Mouse (Mus musculus) liver, embryonic 14.5 days (tissue): ENCODE measurements around the gene Stx6. TPM values are rescaled to one million over a fixed set of nuclear protein-coding genes. Genes with fewer than 3 reads are reported as not detected.

Experiments
- ATAC-seq: fragments of 200-750 bp; cut with Nextera tagmentation; 2 replicates; pipeline ENCODE4 v1.8.0; 2017; ENCODE audit warnings: moderate number of reproducible peaks, mild to moderate bottlenecking, moderate library complexity; ENCODE audit not compliant: insufficient read depth
- DNase-seq, 3 experiments: peaks; one replicate each; pipeline ENCODE4 v3.0.0-alpha.2; 2012 to 2013; ENCODE audit warnings: low read depth in 3 of 3, low spot score in 3 of 3
- H3K27ac ChIP-seq: fragments of 300-500 bp; sonication (generic); 2 replicates; pipeline ENCODE4 v1.5.1; 2014; ENCODE audit warnings: moderate library complexity, mild to moderate bottlenecking, control low read depth, inconsistent platforms
- H3K27me3 ChIP-seq: fragments of 300-500 bp; sonication (generic); 2 replicates; pipeline ENCODE4 v1.6.1; 2014; ENCODE audit warnings: mild to moderate bottlenecking, low read length, moderate library complexity; ENCODE audit not compliant: control insufficient read depth, insufficient read depth
- H3K36me3 ChIP-seq: fragments of 300-500 bp; sonication (generic); replicated peaks from 2 replicates; pipeline ENCODE4 v1.6.1; 2014; ENCODE audit warnings: low read depth; ENCODE audit not compliant: control insufficient read depth, insufficient read depth
- H3K4me1 ChIP-seq, 2 experiments: fragments of 200-500 bp in 1 of 2; fragments of 300-500 bp in 1 of 2; sonication (generic) in 1 of 2; replicated peaks; 2 replicates each; pipeline ENCODE4 v1.6.1; 2012 to 2014; ENCODE audit warnings: antibody characterized with exemption in 1 of 2, inconsistent platforms in 1 of 2, low read length in 1 of 2; ENCODE audit not compliant: control insufficient read depth in 2 of 2, insufficient read depth in 2 of 2
- H3K4me2 ChIP-seq: fragments of 300-500 bp; sonication (generic); 2 replicates; pipeline ENCODE4 v1.6.1; 2014; ENCODE audit warnings: low read depth, mild to moderate bottlenecking, control low read depth, moderate library complexity
- H3K4me3 ChIP-seq, 2 experiments: fragments of 200-500 bp in 1 of 2; fragments of 300-500 bp in 1 of 2; sonication (generic) in 1 of 2; 2 replicates each; pipeline ENCODE4 v1.5.1; 2012 to 2014; ENCODE audit warnings: low read depth in 2 of 2, low read length in 2 of 2, mild to moderate bottlenecking in 2 of 2, control low read depth in 1 of 2, inconsistent platforms in 1 of 2, moderate library complexity in 1 of 2; ENCODE audit not compliant: insufficient read depth in 1 of 2
- H3K9ac ChIP-seq: fragments of 300-500 bp; sonication (generic); replicated peaks from 2 replicates; pipeline ENCODE4 v1.6.1; 2014; ENCODE audit warnings: mild to moderate bottlenecking, control low read depth, moderate library complexity
- H3K9me3 ChIP-seq: fragments of 300-500 bp; sonication (generic); 2 replicates; pipeline ENCODE4 v1.6.1; 2016; ENCODE audit warnings: low read length, mixed read lengths; ENCODE audit not compliant: control insufficient read depth
- CTCF ChIP-seq: IDR thresholded peaks from 2 replicates; pipeline ENCODE4 v1.5.1; 2016; ENCODE audit warnings: antibody characterized with exemption, low read depth, control low read depth
- EP300 ChIP-seq: IDR thresholded peaks from 2 replicates; pipeline ENCODE4 v1.6.1; 2016; ENCODE audit warnings: antibody characterized with exemption, low read depth
- WGBS: fragments of 180-500 bp; shearing (Covaris S2); extraction: QIAGEN DNeasy Blood & Tissue Kit; methylation state at CpG from one replicate; pipeline ENCODE4 v1.1.7; 2014; ENCODE audit not compliant: insufficient replicate concordance; 5-methylcytosine and 5-hydroxymethylcytosine counted together
- polyA plus RNA-seq, 2 experiments: library from polyadenylated mRNA; depleted of rRNA in 1 of 2; stranded (reverse) in 1 of 2; unstranded in 1 of 2; fragments of >200 nt; fragmentation: Nextera tagmentation in 1 of 2; extraction: Ambion mirVana in 1 of 2; gene quantifications; 2 replicates each; pipeline versions ENCODE4 v1.2.1 to v1.2.3; 2012 to 2014

The Stx6 gene
- polyA plus RNA-seq, 2 experiments = 5.8 to 9.4 TPM

GRCm38 (mm10) chr1:155201373-155201879, 42.9 kb downstream of the Stx6 start:
- DNase-seq = no peak
- no peaks in the 10 kb centered on the region for H3K27me3 ChIP-seq
- no peak overlapping the region for H3K9ac ChIP-seq
- no peak for ATAC-seq
- no peaks in the 10 kb centered on the region; a peak in 1 of 4 replicates for H3K4me1 ChIP-seq
- no peak for TF ChIP-seq EP300
- no peak for TF ChIP-seq CTCF
- no peak overlapping the region for H3K4me2 ChIP-seq
- H3K27ac ChIP-seq = no peak overlapping the region
- no peak overlapping the region for H3K4me3 ChIP-seq
- H3K36me3 ChIP-seq = no peaks in the 10 kb centered on the region; the same call in 1 of the 2 replicates
- WGBS = 30% methylated on average over 4 of the region's 4 CpGs
- H3K9me3 ChIP-seq = no peaks in the 10 kb centered on the region

- no peak for ATAC-seq
Measured at GRCm38 (mm10) chr1:155201914-155202313, 43.4 kb downstream of the Stx6 start.

GRCm38 (mm10) chr1:155202472-155202871, 44.0 kb downstream of the Stx6 start:
- 73% methylated on average over 5 of the region's 5 CpGs for WGBS
- Histone ChIP-seq H3K4me3 (no peak overlapping the region), H3K27me3 (no peaks in the 10 kb centered on the region), H3K9me3 (no peaks in the 10 kb centered on the region), H3K4me1 (no peaks in the 10 kb centered on the region; a peak in 1 of 4 replicates), H3K9ac (no peak overlapping the region), H3K36me3 (no peaks in the 10 kb centered on the region; the same call in 1 of the 2 replicates), H3K4me2 (no peak overlapping the region), H3K27ac (no peak overlapping the region)
- TF ChIP-seq EP300 (no peak), CTCF (no peak)
- DNase-seq (no peak), ATAC-seq (no peak)

More at GRCm38 (mm10) chr1:155201914-155202313, 43.4 kb downstream of the Stx6 start:
- no peak overlapping the region for H3K27ac ChIP-seq
- H3K9ac ChIP-seq = no peak overlapping the region
- H3K4me3 ChIP-seq = no peak overlapping the region
- no peak overlapping the region for H3K4me2 ChIP-seq
- no peaks in the 10 kb centered on the region for H3K9me3 ChIP-seq
- TF ChIP-seq EP300 (no peak), CTCF (no peak)
- WGBS = 77% methylated on average over 17 of the region's 17 CpGs
- no peaks in the 10 kb centered on the region; a peak in 1 of 4 replicates for H3K4me1 ChIP-seq
- DNase-seq = no peak
- H3K36me3 ChIP-seq = no peaks in the 10 kb centered on the region; the same call in 1 of the 2 replicates
- no peaks in the 10 kb centered on the region for H3K27me3 ChIP-seq

GRCm38 (mm10) chr1:155203101-155203500, 44.6 kb downstream of the Stx6 start:
- DNase-seq (no peak), ATAC-seq (no peak)
- Histone ChIP-seq H3K27ac (no peak overlapping the region), H3K9ac (no peak overlapping the region), H3K4me2 (no peak overlapping the region), H3K27me3 (no peaks in the 10 kb centered on the region), H3K4me3 (no peak overlapping the region), H3K36me3 (no peaks in the 10 kb centered on the region; the same call in 1 of the 2 replicates), H3K9me3 (no peaks in the 10 kb centered on the region), H3K4me1 (no peaks in the 10 kb centered on the region; a peak in 1 of 4 replicates)
- TF ChIP-seq EP300 (no peak), CTCF (no peak)
- WGBS = 82% methylated on average over 7 of the region's 7 CpGs

- Histone ChIP-seq H3K36me3 (no peaks in the 10 kb centered on the region; the same call in 1 of the 2 replicates), H3K4me1 (no peaks in the 10 kb centered on the region; a peak in 1 of 4 replicates), H3K4me3 (no peak overlapping the region), H3K4me2 (no peak overlapping the region), H3K27me3 (no peaks in the 10 kb centered on the region), H3K9ac (no peak overlapping the region), H3K9me3 (no peaks in the 10 kb centered on the region), H3K27ac (no peak overlapping the region)
- no peak for ATAC-seq
- 90% methylated on average over 12 of the region's 12 CpGs for WGBS
- no peak for DNase-seq
- TF ChIP-seq CTCF = no peak
- TF ChIP-seq EP300 = no peak
Measured at GRCm38 (mm10) chr1:155203954-155204353, 45.4 kb downstream of the Stx6 start.
